Mouse (Mus musculus) hindbrain, embryonic 11.5 days (tissue): ENCODE data around the gene Atp1a4. TPM values are rescaled to one million over a fixed set of nuclear protein-coding genes. Genes with fewer than 3 reads are reported as not detected.

ENCODE experiments used
- ATAC-seq: fragments of 200-750 bp; cut with Nextera tagmentation; 2 replicates; pipeline ENCODE4 v1.8.0; 2017; ENCODE audit warnings: mild to moderate bottlenecking, moderate TSS enrichment, moderate library complexity; ENCODE audit not compliant: low FRiP score
- DNase-seq: peaks from one replicate; pipeline ENCODE4 v3.0.0-alpha.2; 2015; ENCODE audit warnings: low spot score
- H3K27ac ChIP-seq: fragments of 300-500 bp; sonication (generic); 2 replicates; pipeline ENCODE4 v1.5.1; 2014; ENCODE audit warnings: mild to moderate bottlenecking, low read depth, low read length
- H3K27me3 ChIP-seq: fragments of 300-500 bp; sonication (generic); 2 replicates; pipeline ENCODE4 v1.6.1; 2014; ENCODE audit warnings: mild to moderate bottlenecking, low read length, moderate library complexity, mixed read lengths; ENCODE audit not compliant: control insufficient read depth, insufficient read depth
- H3K36me3 ChIP-seq: fragments of 300-500 bp; sonication (generic); 2 replicates; pipeline ENCODE4 v1.6.1; 2014; ENCODE audit warnings: mild to moderate bottlenecking, low read length, moderate library complexity, mixed read lengths; ENCODE audit not compliant: control insufficient read depth, insufficient read depth
- H3K4me1 ChIP-seq: fragments of 300-500 bp; sonication (generic); replicated peaks from 2 replicates; pipeline ENCODE4 v1.6.1; 2014; ENCODE audit warnings: low read length, mixed read lengths; ENCODE audit not compliant: control insufficient read depth, insufficient read depth
- H3K4me2 ChIP-seq: fragments of 300-500 bp; sonication (generic); replicated peaks from 2 replicates; pipeline ENCODE4 v1.6.1; 2014; ENCODE audit warnings: mild to moderate bottlenecking, low read depth, low read length
- H3K4me3 ChIP-seq: fragments of 300-500 bp; sonication (generic); 2 replicates; pipeline ENCODE4 v1.5.1; 2014; ENCODE audit warnings: low read depth, low read length
- H3K9ac ChIP-seq: fragments of 300-500 bp; sonication (generic); 2 replicates; pipeline ENCODE4 v1.6.1; 2014; ENCODE audit warnings: low read depth, low read length
- H3K9me3 ChIP-seq: fragments of 300-500 bp; sonication (generic); 2 replicates; pipeline ENCODE4 v1.6.1; 2016; ENCODE audit warnings: low read length; ENCODE audit not compliant: control insufficient read depth
- WGBS: fragments of 180-500 bp; shearing (Covaris S2); extraction: QIAGEN DNeasy Blood & Tissue Kit; methylation state at CpG from one replicate; pipeline ENCODE4 v1.1.7; 2014; 5-methylcytosine and 5-hydroxymethylcytosine counted together
- polyA plus RNA-seq: library from polyadenylated mRNA; unstranded; fragments of >200 nt; fragmentation: Nextera tagmentation; extraction: Ambion mirVana; gene quantifications from 2 replicates; pipeline ENCODE4 v1.2.1, GENCODE M21; 2014

Gene Atp1a4
- polyA plus RNA-seq, 1 experiment from 2014 or later = not detected

GRCm38 (mm10) chr1:172219451-172220406 is 38.5 kb downstream of the Atp1a4 start, which contains the start of gene Casq1:
Gene Casq1 (minus strand): TSS chr1:172219868.
- no peak within 1 kb of the TSS for H3K9ac ChIP-seq
- no peak within 1 kb of the TSS for H3K4me2 ChIP-seq
- no peaks in the 10 kb centered on the region for H3K27me3 ChIP-seq
- H3K4me1 ChIP-seq = peaks cover 3% of the 10 kb centered on the region; the same call in 1 of the 2 replicates
- no peak within 1 kb of the TSS for H3K27ac ChIP-seq
- no peak within 1 kb of the TSS for H3K4me3 ChIP-seq
- no peak for DNase-seq
- H3K36me3 ChIP-seq = no peaks in the 10 kb centered on the region
- no peak for ATAC-seq
- WGBS = 83% methylated on average over 19 of the region's 19 CpGs
- no peaks in the 10 kb centered on the region for H3K9me3 ChIP-seq

- no peak overlapping the region for H3K27ac ChIP-seq
- no peak overlapping the region for H3K4me3 ChIP-seq
- H3K4me1 ChIP-seq = peaks cover 3% of the 10 kb centered on the region; the same call in 1 of the 2 replicates
- H3K36me3 ChIP-seq = no peaks in the 10 kb centered on the region
- DNase-seq (no peak), ATAC-seq (no peak)
- no peaks in the 10 kb centered on the region for H3K27me3 ChIP-seq
- no peaks in the 10 kb centered on the region for H3K9me3 ChIP-seq
- no peak overlapping the region for H3K9ac ChIP-seq
- H3K4me2 ChIP-seq = no peak overlapping the region
- WGBS = 62% methylated on average over 15 of the region's 15 CpGs
Measured at GRCm38 (mm10) chr1:172218164-172218910, 39.9 kb downstream of the Atp1a4 start.

- DNase-seq (peak; percentile 95), ATAC-seq (peak; percentile 55)
- Histone ChIP-seq H3K4me2 (no peak overlapping the region), H3K9me3 (no peaks in the 10 kb centered on the region), H3K4me1 (peaks cover 3% of the 10 kb centered on the region; the same call in 1 of the 2 replicates), H3K4me3 (0 out of 2 replicates have a peak overlapping the region, but pooled peaks have one; percentile 3), H3K9ac (no peak overlapping the region), H3K27ac (no peak overlapping the region), H3K36me3 (no peaks in the 10 kb centered on the region), H3K27me3 (no peaks in the 10 kb centered on the region)
- 0% methylated on average over 5 of the region's 5 CpGs for WGBS
Measured at GRCm38 (mm10) chr1:172217148-172217547, 41.1 kb downstream of the Atp1a4 start.

GRCm38 (mm10) chr1:172214748-172215147 is 43.5 kb downstream of the Atp1a4 start:
- no peak overlapping the region for H3K4me3 ChIP-seq
- H3K27me3 ChIP-seq = no peaks in the 10 kb centered on the region
- 66% methylated on average over 3 of the region's 3 CpGs for WGBS
- no peaks in the 10 kb centered on the region; the same call in 1 of the 2 replicates for H3K4me1 ChIP-seq
- H3K4me2 ChIP-seq = no peak overlapping the region
- ATAC-seq (no peak), DNase-seq (no peak)
- no peak overlapping the region for H3K9ac ChIP-seq
- H3K9me3 ChIP-seq = no peaks in the 10 kb centered on the region
- H3K27ac ChIP-seq = no peak overlapping the region
- no peaks in the 10 kb centered on the region for H3K36me3 ChIP-seq

- Histone ChIP-seq H3K27ac (no peak overlapping the region), H3K9me3 (no peaks in the 10 kb centered on the region), H3K4me3 (no peak overlapping the region), H3K4me2 (no peak overlapping the region), H3K36me3 (no peaks in the 10 kb centered on the region), H3K27me3 (no peaks in the 10 kb centered on the region), H3K4me1 (no peaks in the 10 kb centered on the region; the same call in 1 of the 2 replicates), H3K9ac (0 out of 2 replicates have a peak overlapping the region, but pooled peaks have one; percentile 7)
- peak; percentile 13; the same call in 1 of the 2 replicates for ATAC-seq
- WGBS = 66% methylated on average over 4 of the region's 4 CpGs
- DNase-seq = no peak
Measured at GRCm38 (mm10) chr1:172213771-172214170, 44.4 kb downstream of the Atp1a4 start.

GRCm38 (mm10) chr1:172212776-172213175 is 45.4 kb downstream of the Atp1a4 start:
- Histone ChIP-seq H3K9me3 (no peaks in the 10 kb centered on the region), H3K4me1 (no peaks in the 10 kb centered on the region; the same call in 1 of the 2 replicates), H3K27me3 (no peaks in the 10 kb centered on the region), H3K36me3 (no peaks in the 10 kb centered on the region), H3K4me3 (no peak overlapping the region), H3K27ac (0 out of 2 replicates have a peak overlapping the region, but pooled peaks have one; percentile 53), H3K9ac (no peak overlapping the region), H3K4me2 (no peak overlapping the region)
- 58% methylated on average over 5 of the region's 5 CpGs for WGBS
- DNase-seq (no peak), ATAC-seq (no peak)

GRCm38 (mm10) chr1:172207111-172207584 is 51.1 kb downstream of the Atp1a4 start:
- Histone ChIP-seq H3K4me3 (peak overlapping the region; percentile 84; the same call in 1 of the 2 replicates), H3K36me3 (no peaks in the 10 kb centered on the region), H3K4me2 (peak overlapping the region; percentile 47; the same call in 1 of the 2 replicates), H3K27me3 (no peaks in the 10 kb centered on the region), H3K4me1 (peaks cover 24% of the 10 kb centered on the region), H3K27ac (peak overlapping the region; percentile 94), H3K9ac (no peak overlapping the region; the same call in 1 of the 2 replicates), H3K9me3 (no peaks in the 10 kb centered on the region)
- ATAC-seq (no peak), DNase-seq (no peak)
- 22% methylated on average over 7 of the region's 7 CpGs for WGBS

GRCm38 (mm10) chr1:172206141-172206917 is 51.9 kb downstream of the Atp1a4 start, which contains the start of gene Pea15a:
Gene Pea15a (minus strand): TSS chr1:172206804.
- H3K9ac ChIP-seq = peak within 1 kb of the TSS; percentile 92
- DNase-seq (peak; percentile 83), ATAC-seq (peak; percentile 65)
- peaks cover 32% of the 10 kb centered on the region for H3K4me1 ChIP-seq
- H3K4me2 ChIP-seq = peak within 1 kb of the TSS; percentile 47
- no peaks in the 10 kb centered on the region for H3K9me3 ChIP-seq
- peak within 1 kb of the TSS; percentile 94 for H3K27ac ChIP-seq
- peak within 1 kb of the TSS; percentile 84 for H3K4me3 ChIP-seq
- H3K27me3 ChIP-seq = no peaks in the 10 kb centered on the region
- under 1% methylated on average over 33 of the region's 40 CpGs for WGBS
- no peaks in the 10 kb centered on the region for H3K36me3 ChIP-seq
